Mouse (Mus musculus) midbrain, postnatal 0 days (tissue): ENCODE results near the gene Klhl28. TPM values are rescaled to one million over a fixed set of nuclear protein-coding genes. Genes with fewer than 3 reads are reported as not detected.
A peak's percentile ranks its signal among the peaks of the same experiment; 100 is the strongest.

Experiments used
- ATAC-seq: fragments of 200-750 bp; cut with Nextera tagmentation; 2 replicates; pipeline ENCODE4 v1.8.0; 2017; ENCODE audit warnings: moderate number of reproducible peaks, mild to moderate bottlenecking, moderate TSS enrichment, moderate library complexity; ENCODE audit not compliant: low FRiP score
- DNase-seq: peaks from one replicate; pipeline ENCODE4 v3.0.0-alpha.2; 2015; ENCODE audit warnings: low spot score
- H3K27ac ChIP-seq: fragments of 300-500 bp; sonication (generic); 2 replicates; pipeline ENCODE4 v1.5.1; 2014; ENCODE audit warnings: low read depth, mild to moderate bottlenecking, low read length, mixed read lengths
- H3K27me3 ChIP-seq: fragments of 300-500 bp; sonication (generic); 2 replicates; pipeline ENCODE4 v1.6.1; 2014; ENCODE audit warnings: low read length, control low read depth, mixed read lengths; ENCODE audit not compliant: insufficient read depth
- H3K36me3 ChIP-seq: fragments of 300-500 bp; sonication (generic); 2 replicates; pipeline ENCODE4 v1.6.1; 2014; ENCODE audit warnings: low read length, control low read depth, mixed read lengths; ENCODE audit not compliant: insufficient read depth
- H3K4me1 ChIP-seq: fragments of 300-500 bp; sonication (generic); 2 replicates; pipeline ENCODE4 v1.6.1; 2014; ENCODE audit warnings: mild to moderate bottlenecking, control low read depth, antibody characterized with exemption, low read length, mixed read lengths; ENCODE audit not compliant: insufficient read depth
- H3K4me2 ChIP-seq: fragments of 300-500 bp; sonication (generic); 2 replicates; pipeline ENCODE4 v1.6.1; 2014; ENCODE audit warnings: low read depth, mild to moderate bottlenecking, low read length, mixed read lengths; ENCODE audit not compliant: poor library complexity, severe bottlenecking
- H3K4me3 ChIP-seq: fragments of 300-500 bp; sonication (generic); 2 replicates; pipeline ENCODE4 v1.5.1; 2014; ENCODE audit warnings: low read depth, mild to moderate bottlenecking, low read length, moderate library complexity
- H3K9ac ChIP-seq: fragments of 300-500 bp; sonication (generic); replicated peaks from 2 replicates; pipeline ENCODE4 v1.6.1; 2014; ENCODE audit warnings: mild to moderate bottlenecking, low read length, moderate library complexity, mixed read lengths; ENCODE audit not compliant: poor library complexity, severe bottlenecking
- H3K9me3 ChIP-seq: fragments of 300-500 bp; sonication (generic); 2 replicates; pipeline ENCODE4 v1.6.1; 2016; ENCODE audit warnings: low read length, control low read depth
- CTCF ChIP-seq: IDR thresholded peaks from 2 replicates; pipeline ENCODE4 v1.5.1; 2016; ENCODE audit warnings: antibody characterized with exemption, mild to moderate bottlenecking
- WGBS: fragments of 180-500 bp; shearing (Covaris S2); extraction: QIAGEN DNeasy Blood & Tissue Kit; methylation state at CpG from one replicate; pipeline ENCODE4 v1.1.7; 2014; 5-methylcytosine and 5-hydroxymethylcytosine counted together
- polyA plus RNA-seq: library from polyadenylated mRNA; unstranded; fragments of >200 nt; fragmentation: Nextera tagmentation; extraction: Ambion mirVana; gene quantifications from 2 replicates; pipeline ENCODE4 v1.2.1, GENCODE M21; 2015
- total RNA-seq: library from RNA; depleted of rRNA; stranded (reverse); fragments of >200 nt; gene quantifications from 2 replicates; pipeline ENCODE4 v1.2.3, GENCODE M21; 2014

Gene Klhl28
- total and polyA plus RNA-seq, 2 experiments from 2014 or later = 21.3 to 23.4 TPM

DNA sequence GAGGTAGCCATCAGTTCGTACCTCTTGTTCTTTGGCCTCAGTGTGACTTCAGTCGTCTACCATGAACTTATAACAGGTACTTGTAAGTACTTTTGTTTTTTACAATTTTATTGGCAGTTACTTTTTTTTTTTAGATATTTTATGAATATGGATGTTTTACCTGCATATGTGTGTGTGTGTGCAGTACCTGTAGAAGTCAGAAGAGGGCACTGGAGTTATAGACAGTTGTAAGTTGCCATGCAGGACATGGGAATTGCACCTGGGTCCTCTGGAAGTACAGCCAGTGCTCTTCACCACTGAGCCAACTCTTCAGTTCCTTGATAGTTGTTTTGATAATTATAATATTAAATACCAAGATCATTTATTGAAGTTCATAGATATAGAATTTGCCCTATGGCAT, 27.8 kb downstream of the Klhl28 start:
- Histone ChIP-seq H3K4me2 (no peak overlapping the region), H3K27me3 (no peaks in the 10 kb centered on the region), H3K27ac (no peak overlapping the region), H3K36me3 (no peaks in the 10 kb centered on the region), H3K4me1 (no peaks in the 10 kb centered on the region), H3K9ac (no peak overlapping the region), H3K9me3 (no peaks in the 10 kb centered on the region), H3K4me3 (no peak overlapping the region)
- ATAC-seq (no peak), DNase-seq (no peak)
- peak; percentile 32; the same call in 1 of the 2 replicates for TF ChIP-seq CTCF
- WGBS = 91% methylated on average over 2 of the region's 2 CpGs

DNA sequence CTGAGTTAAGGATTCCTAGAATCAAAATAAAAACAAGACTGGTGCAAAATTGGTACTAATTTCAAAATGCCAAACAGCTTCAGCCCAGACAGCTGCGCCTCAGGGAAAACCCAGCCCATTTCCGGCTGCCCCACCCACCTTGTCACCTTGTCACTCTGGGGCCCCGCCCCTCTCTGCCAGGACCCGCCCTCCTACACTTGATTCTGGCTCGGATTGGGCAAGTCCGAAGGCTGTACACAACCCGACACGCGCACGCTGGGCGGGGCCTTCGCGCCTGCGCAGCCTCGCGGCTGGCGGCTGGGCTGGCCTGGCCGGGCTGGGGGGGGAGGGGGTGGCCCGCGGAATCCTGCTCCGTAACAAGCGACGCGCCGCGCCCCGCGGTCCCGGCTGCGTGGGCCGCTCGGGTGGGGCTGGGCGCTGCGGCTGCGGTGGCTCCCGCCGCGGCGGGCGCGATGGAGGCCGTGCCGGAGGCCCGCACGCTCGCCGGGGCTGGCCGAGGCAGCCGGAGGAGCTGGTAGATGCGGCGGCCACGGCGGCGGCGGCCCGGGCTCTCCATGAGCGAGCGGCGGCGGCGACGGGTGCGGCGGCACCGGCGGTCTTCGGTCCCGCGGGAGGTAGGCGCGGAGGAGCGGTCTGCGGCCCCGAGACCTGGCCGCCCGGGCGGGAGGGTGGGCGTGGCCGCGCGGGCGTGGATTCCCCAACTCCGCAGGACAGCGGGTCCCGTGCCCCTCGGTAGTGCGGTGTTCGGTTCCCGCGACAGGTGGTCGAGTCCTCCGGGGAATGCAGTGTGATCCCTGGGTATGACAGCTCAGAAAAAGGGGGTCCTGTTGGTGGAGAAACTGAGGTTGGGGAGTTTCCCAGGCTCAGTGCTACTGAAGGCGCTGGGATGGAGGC, 47.5 kb downstream of the Klhl28 start, which contains the start of gene Gm527:
Gene Gm527 (plus strand): TSS at position 329 of the 894 bp plus-strand sequence.
- Histone ChIP-seq H3K9ac (peak within 1 kb of the TSS; percentile 91), H3K27me3 (no peaks in the 10 kb centered on the region), H3K36me3 (peaks cover 3% of the 10 kb centered on the region; the same call in 1 of the 2 replicates), H3K9me3 (no peaks in the 10 kb centered on the region), H3K27ac (peak within 1 kb of the TSS; percentile 72), H3K4me3 (peak within 1 kb of the TSS; percentile 95), H3K4me1 (peaks cover 3% of the 10 kb centered on the region; the same call in 1 of the 2 replicates), H3K4me2 (peak within 1 kb of the TSS; percentile 76)
- TF ChIP-seq CTCF = no peak
- ATAC-seq (peak; percentile 100), DNase-seq (peak; percentile 97)
- WGBS = 0% methylated on average over 67 of the region's 93 CpGs

DNA sequence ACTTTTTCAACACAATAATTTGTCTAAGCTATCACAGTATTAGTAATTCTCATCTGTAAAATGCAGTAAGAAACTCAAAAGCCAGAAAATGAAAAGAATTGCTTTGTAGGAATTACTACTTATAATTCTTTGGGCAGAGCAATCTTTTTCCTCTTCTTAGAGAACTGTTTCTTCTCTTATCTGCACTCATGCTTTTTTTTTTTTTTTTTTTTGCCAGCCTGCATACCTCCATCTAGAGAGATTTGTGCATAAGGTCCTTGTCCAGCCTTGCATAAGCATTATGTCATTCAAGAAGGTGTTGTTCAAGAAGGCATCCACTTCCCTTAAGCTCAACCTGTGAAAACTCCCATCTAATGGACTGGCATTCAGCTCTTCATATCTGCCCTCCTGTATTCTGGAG, 48.6 kb downstream of the Klhl28 start:
- no peak overlapping the region for H3K9ac ChIP-seq
- H3K9me3 ChIP-seq = no peaks in the 10 kb centered on the region
- DNase-seq (no peak), ATAC-seq (no peak)
- no peak overlapping the region for H3K4me3 ChIP-seq
- no peak overlapping the region for H3K27ac ChIP-seq
- no peaks in the 10 kb centered on the region for H3K27me3 ChIP-seq
- H3K4me2 ChIP-seq = no peak overlapping the region
- no peak for TF ChIP-seq CTCF
- H3K4me1 ChIP-seq = peaks cover 3% of the 10 kb centered on the region; the same call in 1 of the 2 replicates
- no peaks in the 10 kb centered on the region for H3K36me3 ChIP-seq

DNA sequence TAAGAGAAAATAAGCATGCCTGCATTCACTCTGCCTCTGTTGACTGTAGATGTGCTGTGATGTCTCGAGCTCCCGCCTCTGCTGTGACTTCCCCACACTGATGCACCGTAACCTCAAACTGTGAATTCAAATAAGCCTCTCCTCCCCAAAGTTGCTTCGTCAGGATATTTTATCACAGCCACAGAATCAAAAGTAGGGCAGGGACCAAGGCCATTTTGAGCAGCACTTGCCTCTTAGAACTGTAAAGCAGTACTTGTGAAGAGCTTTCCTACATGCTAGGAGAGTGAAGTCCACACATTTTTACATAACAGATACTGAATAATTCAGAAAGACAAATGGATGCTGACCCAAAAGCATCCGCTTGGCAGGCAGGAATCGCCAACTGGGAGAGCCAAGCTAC, 52.3 kb downstream of the Klhl28 start:
- Histone ChIP-seq H3K4me3 (no peak overlapping the region), H3K9me3 (no peaks in the 10 kb centered on the region), H3K9ac (no peak overlapping the region), H3K4me1 (no peaks in the 10 kb centered on the region), H3K36me3 (no peaks in the 10 kb centered on the region), H3K4me2 (no peak overlapping the region), H3K27ac (no peak overlapping the region), H3K27me3 (no peaks in the 10 kb centered on the region)
- WGBS = 60% methylated on average over 6 of the region's 6 CpGs
- TF ChIP-seq CTCF = no peak
- no peak for DNase-seq
- no peak for ATAC-seq

DNA sequence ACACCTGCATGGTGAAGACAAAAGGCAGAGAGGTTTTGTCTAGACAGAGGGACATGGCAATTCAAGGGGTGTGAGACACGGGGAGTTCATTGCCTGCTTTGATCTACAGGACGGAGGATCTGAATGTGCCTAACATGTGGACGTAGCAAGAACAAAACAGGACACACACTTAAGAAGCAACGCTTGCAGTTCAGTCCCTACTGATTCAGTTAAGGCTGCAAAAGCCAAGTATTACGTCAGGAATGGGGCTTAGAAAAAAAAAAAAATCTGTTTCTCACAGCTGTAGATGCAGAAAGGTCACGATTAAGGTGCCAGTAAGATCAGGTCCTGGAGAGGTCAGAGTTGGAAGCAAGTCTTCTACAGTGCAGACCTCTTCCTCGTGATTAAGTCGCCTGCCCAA, 62.1 kb downstream of the Klhl28 start:
- H3K27ac ChIP-seq = no peak overlapping the region
- no peaks in the 10 kb centered on the region for H3K27me3 ChIP-seq
- H3K36me3 ChIP-seq = no peaks in the 10 kb centered on the region
- no peak for DNase-seq
- H3K9ac ChIP-seq = no peak overlapping the region
- H3K4me2 ChIP-seq = no peak overlapping the region
- TF ChIP-seq CTCF = no peak
- no peaks in the 10 kb centered on the region for H3K9me3 ChIP-seq
- no peak for ATAC-seq
- WGBS = 69% methylated on average over 8 of the region's 8 CpGs
- H3K4me1 ChIP-seq = no peaks in the 10 kb centered on the region
- H3K4me3 ChIP-seq = no peak overlapping the region

DNA sequence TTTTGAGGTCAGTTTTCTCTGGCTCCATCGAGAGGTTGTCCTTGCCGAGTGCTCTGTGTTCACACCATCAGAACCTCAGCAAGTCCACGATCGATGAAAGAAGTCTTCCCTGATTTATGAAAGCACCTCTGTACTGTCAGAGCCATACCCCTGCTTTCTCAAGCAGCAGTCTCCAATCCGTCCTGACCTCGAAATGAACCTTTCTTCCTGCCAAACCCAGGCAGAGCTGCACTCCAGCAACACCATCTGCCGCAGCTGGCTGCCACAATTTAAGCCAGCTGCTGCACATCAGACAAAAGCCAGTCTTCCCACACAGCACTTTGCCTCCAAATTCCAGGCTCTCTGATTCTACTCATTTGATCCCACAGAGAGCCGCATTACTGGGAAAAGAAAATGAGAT, 62.8 kb downstream of the Klhl28 start:
- H3K9ac ChIP-seq = no peak overlapping the region
- no peak overlapping the region for H3K4me2 ChIP-seq
- H3K4me1 ChIP-seq = no peaks in the 10 kb centered on the region
- no peak for ATAC-seq
- no peaks in the 10 kb centered on the region for H3K9me3 ChIP-seq
- H3K36me3 ChIP-seq = no peaks in the 10 kb centered on the region
- DNase-seq = peak; percentile 35
- WGBS = 50% methylated on average over 8 of the region's 8 CpGs
- H3K27ac ChIP-seq = no peak overlapping the region
- no peaks in the 10 kb centered on the region for H3K27me3 ChIP-seq
- H3K4me3 ChIP-seq = no peak overlapping the region
- no peak for TF ChIP-seq CTCF
